Mouse (Mus musculus) neural tube, embryonic 12.5 days (tissue): ENCODE results near the gene Prpf3. TPM values are rescaled to one million over a fixed set of nuclear protein-coding genes. Genes with fewer than 3 reads are reported as not detected.

Experiments
- ATAC-seq: fragments of 200-750 bp; cut with Nextera tagmentation; 2 replicates; pipeline ENCODE4 v1.8.0; 2017; ENCODE audit warnings: low read depth, mild to moderate bottlenecking, moderate TSS enrichment, moderate library complexity; ENCODE audit not compliant: low FRiP score
- H3K27ac ChIP-seq: fragments of 300-500 bp; sonication (generic); 2 replicates; pipeline ENCODE4 v1.5.1; 2016
- H3K27me3 ChIP-seq: fragments of 300-500 bp; sonication (generic); replicated peaks from 2 replicates; pipeline ENCODE4 v1.6.1; 2016; ENCODE audit warnings: mild to moderate bottlenecking
- H3K36me3 ChIP-seq: fragments of 300-500 bp; sonication (generic); 2 replicates; pipeline ENCODE4 v1.6.1; 2016; ENCODE audit warnings: mild to moderate bottlenecking
- H3K4me1 ChIP-seq: fragments of 300-500 bp; sonication (generic); 2 replicates; pipeline ENCODE4 v1.6.1; 2016
- H3K4me2 ChIP-seq: fragments of 300-500 bp; sonication (generic); replicated peaks from 2 replicates; pipeline ENCODE4 v1.6.1; 2016; ENCODE audit warnings: mild to moderate bottlenecking
- H3K4me3 ChIP-seq: fragments of 300-500 bp; sonication (generic); 2 replicates; pipeline ENCODE4 v1.5.1; 2016
- H3K9ac ChIP-seq: fragments of 300-500 bp; sonication (generic); 2 replicates; pipeline ENCODE4 v1.6.1; 2016; ENCODE audit warnings: mild to moderate bottlenecking
- H3K9me3 ChIP-seq: fragments of 300-500 bp; sonication (generic); 2 replicates; pipeline ENCODE4 v1.6.1; 2016; ENCODE audit warnings: mild to moderate bottlenecking
- WGBS: fragments of 180-500 bp; shearing (Covaris S2); methylation state at CpG from one replicate; pipeline ENCODE4 v1.1.7; 2016; 5-methylcytosine and 5-hydroxymethylcytosine counted together
- polyA plus RNA-seq: library from polyadenylated mRNA; unstranded; fragments of >200 nt; fragmentation: Nextera tagmentation; extraction: Ambion mirVana; gene quantifications from 2 replicates; pipeline ENCODE4 v1.2.1, GENCODE M21; 2016

Gene Prpf3
- polyA plus RNA-seq, 1 experiment from 2014 or later: 50.8 TPM

GRCm38 (mm10) chr3:95850611-95851010, 5.1 kb downstream of the Prpf3 start:
- 89% methylated on average over 4 of the region's 4 CpGs for WGBS
- Histone ChIP-seq H3K27me3 (no peaks in the 10 kb centered on the region), H3K9me3 (no peaks in the 10 kb centered on the region), H3K27ac (no peak overlapping the region), H3K36me3 (peaks cover 73% of the 10 kb centered on the region), H3K4me1 (peaks cover 7% of the 10 kb centered on the region), H3K4me3 (no peak overlapping the region), H3K9ac (no peak overlapping the region), H3K4me2 (no peak overlapping the region)
- no peak for ATAC-seq

DNA sequence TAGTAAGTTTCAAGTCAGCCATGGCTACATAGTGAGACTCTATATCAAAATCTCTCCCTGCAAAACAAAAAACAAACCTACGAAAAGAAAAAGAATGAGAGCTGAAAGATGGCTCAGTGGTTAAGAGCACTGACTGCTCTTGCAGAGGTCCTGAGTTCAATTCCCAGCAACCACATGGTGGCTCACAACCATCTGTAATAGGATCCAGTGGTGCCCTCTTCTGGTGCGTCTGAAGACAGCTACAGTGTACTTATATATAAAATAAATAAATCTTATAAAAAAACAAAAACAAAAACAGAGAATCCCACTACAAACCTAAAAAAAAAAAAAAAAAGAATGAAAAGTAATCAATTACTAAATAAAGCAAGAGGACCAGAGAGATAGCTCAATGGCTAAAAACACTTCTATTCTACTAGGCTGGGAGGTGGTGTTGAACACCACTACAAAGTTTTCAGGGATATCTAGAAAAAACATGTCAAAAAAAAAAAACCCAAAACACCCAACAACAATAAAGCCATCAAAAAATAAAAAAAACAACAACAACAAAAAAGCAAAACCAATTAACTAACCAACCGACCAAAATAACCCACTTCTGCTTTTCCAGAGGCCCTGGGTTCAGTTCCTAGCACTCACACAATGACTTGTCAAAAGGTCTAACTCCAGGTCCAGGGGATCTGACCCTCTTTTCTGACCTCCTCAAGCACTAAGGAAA, 13.0 kb downstream of the Prpf3 start:
- Histone ChIP-seq H3K9me3 (no peaks in the 10 kb centered on the region), H3K36me3 (peaks cover 84% of the 10 kb centered on the region), H3K27me3 (no peaks in the 10 kb centered on the region), H3K4me2 (no peak overlapping the region), H3K4me3 (no peak overlapping the region), H3K4me1 (no peaks in the 10 kb centered on the region), H3K9ac (no peak overlapping the region), H3K27ac (no peak overlapping the region)
- WGBS: 89% methylated on average over 3 of the region's 3 CpGs
- ATAC-seq: no peak

GRCm38 (mm10) chr3:95839250-95839649, 16.4 kb downstream of the Prpf3 start:
- H3K27ac ChIP-seq: no peak overlapping the region
- H3K4me1 ChIP-seq: no peaks in the 10 kb centered on the region
- no peaks in the 10 kb centered on the region for H3K27me3 ChIP-seq
- 95% methylated on average over 2 of the region's 2 CpGs for WGBS
- H3K9me3 ChIP-seq: no peaks in the 10 kb centered on the region
- H3K4me3 ChIP-seq: no peak overlapping the region
- ATAC-seq: no peak
- H3K36me3 ChIP-seq: peaks cover 79% of the 10 kb centered on the region
- H3K4me2 ChIP-seq: no peak overlapping the region
- no peak overlapping the region for H3K9ac ChIP-seq

- Histone ChIP-seq H3K4me1 (no peaks in the 10 kb centered on the region), H3K27ac (no peak overlapping the region), H3K9ac (no peak overlapping the region), H3K27me3 (no peaks in the 10 kb centered on the region), H3K4me2 (no peak overlapping the region), H3K36me3 (peaks cover 54% of the 10 kb centered on the region), H3K4me3 (no peak overlapping the region), H3K9me3 (no peaks in the 10 kb centered on the region)
- no peak for ATAC-seq
- WGBS: 97% methylated on average over 4 of the region's 4 CpGs
Measured at GRCm38 (mm10) chr3:95829053-95829452, 26.6 kb downstream of the Prpf3 start.

- H3K9ac ChIP-seq: no peak overlapping the region
- 76% methylated on average over 2 of the region's 2 CpGs for WGBS
Measured at GRCm38 (mm10) chr3:95826275-95826674, 29.4 kb downstream of the Prpf3 start.

GRCm38 (mm10) chr3:95820046-95821010, 35.4 kb downstream of the Prpf3 start:
- 43% methylated on average over 10 of the region's 10 CpGs for WGBS
- peak overlapping the region; percentile 62 for H3K9ac ChIP-seq
- H3K4me1 ChIP-seq: peaks cover 13% of the 10 kb centered on the region
- H3K36me3 ChIP-seq: no peaks in the 10 kb centered on the region
- no peaks in the 10 kb centered on the region for H3K9me3 ChIP-seq
- H3K27ac ChIP-seq: peak overlapping the region; percentile 90
- peak overlapping the region; percentile 60 for H3K4me2 ChIP-seq
- ATAC-seq: peak; percentile 6; the same call in 1 of the 2 replicates
- peak overlapping the region; percentile 41 for H3K4me3 ChIP-seq
- no peaks in the 10 kb centered on the region for H3K27me3 ChIP-seq

More at GRCm38 (mm10) chr3:95826275-95826674, 29.4 kb downstream of the Prpf3 start:
- Histone ChIP-seq H3K4me1 (no peaks in the 10 kb centered on the region), H3K27me3 (no peaks in the 10 kb centered on the region), H3K9me3 (no peaks in the 10 kb centered on the region), H3K4me3 (no peak overlapping the region), H3K4me2 (no peak overlapping the region), H3K27ac (no peak overlapping the region), H3K36me3 (peaks cover 30% of the 10 kb centered on the region)
- ATAC-seq: no peak

DNA sequence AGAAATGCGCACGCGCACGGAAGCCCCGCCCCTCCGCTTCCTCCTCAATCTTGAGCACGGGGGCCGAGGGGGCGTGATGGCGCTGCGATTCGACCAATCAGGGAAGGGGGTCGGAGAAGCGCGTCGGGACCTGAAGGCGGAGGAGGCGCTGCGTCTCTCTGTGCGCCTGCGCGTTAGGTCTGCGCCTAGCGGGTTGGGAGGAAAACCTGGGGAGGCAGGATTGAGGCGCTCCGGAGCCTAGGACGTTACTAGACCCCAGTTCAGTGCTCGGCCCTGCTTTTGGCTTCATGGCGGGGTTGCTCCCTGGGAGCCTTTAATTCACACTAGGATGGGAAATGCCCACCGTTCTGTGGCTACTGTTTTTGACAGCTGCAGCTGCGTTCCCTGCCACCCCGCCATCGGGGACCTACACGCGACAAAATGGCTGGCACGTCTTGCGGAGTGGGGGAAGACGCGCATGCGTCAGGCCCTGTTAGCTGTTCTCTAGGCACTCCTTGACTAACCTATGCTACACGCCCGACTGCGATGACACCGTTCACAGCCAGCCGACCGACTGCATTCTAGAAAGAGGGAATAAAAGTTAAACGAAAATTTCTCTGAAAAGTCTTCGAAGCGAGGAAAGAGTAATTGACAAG, 36.2 kb downstream of the Prpf3 start:
- Histone ChIP-seq H3K4me1 (peaks cover 13% of the 10 kb centered on the region), H3K27me3 (no peaks in the 10 kb centered on the region), H3K9me3 (no peaks in the 10 kb centered on the region), H3K36me3 (no peaks in the 10 kb centered on the region), H3K27ac (peak overlapping the region; percentile 90), H3K9ac (peak overlapping the region; percentile 62), H3K4me3 (peak overlapping the region; percentile 41), H3K4me2 (peak overlapping the region; percentile 60)
- peak; percentile 97 for ATAC-seq
- under 1% methylated on average over 49 of the region's 49 CpGs for WGBS

DNA sequence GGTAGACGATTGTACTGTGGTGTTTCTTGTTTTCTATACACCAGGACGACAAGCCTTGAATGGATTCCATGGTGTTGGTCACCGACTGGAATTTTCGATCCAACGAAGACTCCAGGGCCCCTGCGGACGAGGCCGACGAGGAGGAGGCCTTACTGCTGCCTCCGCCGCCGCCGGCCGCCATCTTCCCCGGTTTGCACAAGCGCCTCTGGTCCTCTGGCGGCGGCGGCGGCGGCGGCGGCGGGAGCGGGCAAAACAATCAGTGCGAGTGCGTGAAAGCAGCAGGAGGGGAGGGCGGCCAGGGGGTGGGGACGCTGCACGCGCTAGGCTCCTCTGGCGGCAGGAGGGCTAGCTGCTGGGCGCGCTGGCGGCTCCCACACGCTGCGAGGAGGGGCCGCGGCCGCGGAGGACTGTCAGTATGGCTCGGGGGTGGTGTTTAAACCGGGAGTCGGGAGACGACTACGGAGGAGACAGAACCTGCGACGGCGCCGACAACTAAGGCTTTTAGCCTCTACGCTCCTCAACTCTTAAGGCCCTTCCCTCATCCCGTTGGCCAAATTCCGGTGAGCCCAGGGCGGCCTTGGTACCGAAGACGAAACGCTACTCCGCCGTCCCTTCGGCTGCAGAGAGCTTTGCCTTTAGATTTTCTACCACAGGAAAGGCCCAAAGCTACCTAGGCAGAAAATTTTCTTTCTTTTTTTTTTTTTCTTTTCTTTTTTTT, 37.0 kb downstream of the Prpf3 start, which contains the start of gene Rprd2:
Rprd2 (minus strand) TSS at position 293 of the 718 bp plus-strand sequence.
- H3K36me3 ChIP-seq: no peaks in the 10 kb centered on the region
- peak within 1 kb of the TSS; percentile 91 for H3K9ac ChIP-seq
- H3K4me3 ChIP-seq: peak within 1 kb of the TSS; percentile 69
- H3K27me3 ChIP-seq: no peaks in the 10 kb centered on the region
- under 1% methylated on average over 60 of the region's 60 CpGs for WGBS
- H3K9me3 ChIP-seq: no peaks in the 10 kb centered on the region
- ATAC-seq: peak; percentile 46
- H3K4me2 ChIP-seq: peak within 1 kb of the TSS; percentile 78
- H3K4me1 ChIP-seq: peaks cover 13% of the 10 kb centered on the region
- peak within 1 kb of the TSS; percentile 96 for H3K27ac ChIP-seq

DNA sequence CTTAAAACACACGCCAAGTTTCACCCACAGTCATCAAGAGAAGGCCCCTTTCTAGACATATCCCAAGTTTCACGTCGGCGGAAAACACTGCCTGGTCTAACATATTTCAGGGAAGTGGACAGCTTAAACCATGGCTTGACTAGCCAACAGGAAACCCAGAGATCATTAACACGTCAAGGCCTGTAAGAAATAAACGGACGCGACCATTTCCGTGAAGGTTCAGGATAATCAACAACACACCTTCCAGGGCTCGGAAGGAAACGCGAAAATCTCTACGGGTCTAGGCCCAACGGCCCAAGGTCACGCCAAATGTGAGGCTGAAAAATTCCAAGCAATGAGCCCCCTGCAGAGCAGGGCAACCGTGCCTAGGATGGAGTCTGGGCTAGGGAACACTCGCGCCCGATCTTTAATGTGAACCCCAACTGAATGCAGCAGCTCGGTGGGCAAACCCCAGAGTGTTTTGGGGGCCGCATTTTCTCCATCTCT, 37.6 kb downstream of the Prpf3 start:
- peak overlapping the region; percentile 69 for H3K4me3 ChIP-seq
- peak overlapping the region; percentile 78 for H3K4me2 ChIP-seq
- H3K4me1 ChIP-seq: peaks cover 13% of the 10 kb centered on the region
- WGBS: under 1% methylated on average over 21 of the region's 21 CpGs
- H3K27ac ChIP-seq: peak overlapping the region; percentile 96
- ATAC-seq: peak; percentile 7; the same call in 1 of the 2 replicates
- no peaks in the 10 kb centered on the region for H3K27me3 ChIP-seq
- H3K9ac ChIP-seq: peak overlapping the region; percentile 91
- no peaks in the 10 kb centered on the region for H3K36me3 ChIP-seq
- no peaks in the 10 kb centered on the region for H3K9me3 ChIP-seq

DNA sequence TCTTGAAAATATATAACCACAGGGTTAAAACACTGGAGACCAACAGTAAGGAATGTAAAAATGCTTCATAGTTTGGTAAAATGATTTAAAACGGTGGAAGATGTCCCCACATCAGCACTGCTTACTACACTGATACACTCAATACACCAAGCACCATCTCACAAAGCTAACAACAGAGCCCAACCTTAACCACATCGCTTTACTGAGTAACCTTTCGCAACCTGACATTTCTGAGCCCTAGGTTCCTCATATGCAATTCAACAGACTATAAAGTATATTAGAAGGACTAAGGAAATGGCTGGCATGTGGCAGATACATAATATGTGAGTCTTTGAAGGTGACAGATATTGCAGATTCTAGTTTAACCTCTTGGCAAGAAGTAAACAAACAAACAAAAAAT, 39.0 kb downstream of the Prpf3 start:
- peaks cover 13% of the 10 kb centered on the region for H3K4me1 ChIP-seq
- H3K27ac ChIP-seq: no peak overlapping the region
- 93% methylated on average over 3 of the region's 3 CpGs for WGBS
- no peak for ATAC-seq
- H3K36me3 ChIP-seq: 0 out of 2 replicates have a peak, but pooled peaks cover 4% of the 10 kb centered on the region
- peak overlapping the region; percentile 78 for H3K4me2 ChIP-seq
- H3K9me3 ChIP-seq: no peaks in the 10 kb centered on the region
- no peaks in the 10 kb centered on the region for H3K27me3 ChIP-seq
- no peak overlapping the region for H3K9ac ChIP-seq
- no peak overlapping the region for H3K4me3 ChIP-seq

- Histone ChIP-seq H3K4me1 (no peaks in the 10 kb centered on the region), H3K9ac (no peak overlapping the region), H3K27me3 (no peaks in the 10 kb centered on the region), H3K27ac (no peak overlapping the region), H3K9me3 (no peaks in the 10 kb centered on the region), H3K4me3 (no peak overlapping the region), H3K36me3 (peaks cover 16% of the 10 kb centered on the region), H3K4me2 (no peak overlapping the region)
- ATAC-seq: no peak
- 77% methylated on average over 2 of the region's 2 CpGs for WGBS
Measured at GRCm38 (mm10) chr3:95808384-95808783, 47.3 kb downstream of the Prpf3 start.
